Mouse (Mus musculus): ENCODE measurements around the gene Rps6ka2.

DNA sequence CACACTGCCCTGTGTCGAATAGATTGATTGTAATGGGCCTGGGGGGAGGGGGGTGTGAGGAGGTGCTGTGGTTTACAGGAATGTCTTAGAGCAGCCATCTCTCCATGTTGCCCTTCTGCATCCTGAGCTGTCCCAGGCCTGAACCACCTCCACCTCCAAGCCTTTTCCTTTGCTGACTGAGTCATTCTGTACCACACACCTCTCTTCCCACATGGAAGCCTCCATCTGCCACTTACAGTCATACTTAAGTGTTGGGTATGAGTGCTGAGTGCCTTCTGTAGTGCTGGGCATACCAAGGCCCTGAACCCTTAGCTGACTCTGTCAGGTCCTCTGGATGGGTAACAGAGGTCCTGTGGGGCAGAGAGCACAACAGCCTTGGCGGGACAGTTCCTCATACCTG is 97.9 kb downstream of the Rps6ka2 start:
- TF ChIP-seq ZNF384 (IDR thresholded peaks at IDR 0.05; ENCODE audit: low read depth, low read length) = no peak
- no peak for TF ChIP-seq HCFC1 (IDR thresholded peaks at IDR 0.05; ENCODE audit: borderline replicate concordance, insufficient read depth, low read length)
- no peak for TF ChIP-seq ZC3H11A (IDR thresholded peaks at IDR 0.05; ENCODE audit: borderline replicate concordance, low read depth, low read length)
- TF ChIP-seq CHD2 (IDR thresholded peaks at IDR 0.05; ENCODE audit: low read depth, low read length) = no peak
- TF ChIP-seq MAFK (IDR thresholded peaks at IDR 0.05; ENCODE audit: insufficient read depth, low read depth, low read length) = no peak
